Mouse (Mus musculus) G1E-ER4 (cell line): ENCODE results near the gene Bex4. TPM values are rescaled to one million over a fixed set of nuclear protein-coding genes. Genes with fewer than 3 reads are reported as not detected.
"Not testable (repeated sequence)": the region's sequence is repeated elsewhere in the genome, so short reads cannot be mapped to it uniquely, and the experiment has no call there.

Experiments used
- GATA1 ChIP-seq: IDR thresholded peaks from one replicate; pipeline ENCODE4 v1.8.0; 2012; ENCODE audit warnings: low read length, inconsistent platforms
- polyA plus RNA-seq: library from polyadenylated mRNA; stranded (reverse); fragments of >175 nt; gene quantifications from 2 replicates; pipeline ENCODE4 v1.2.3, GENCODE M21; 2012

Gene Bex4
- not detected in 2 replicates for polyA plus RNA-seq

DNA sequence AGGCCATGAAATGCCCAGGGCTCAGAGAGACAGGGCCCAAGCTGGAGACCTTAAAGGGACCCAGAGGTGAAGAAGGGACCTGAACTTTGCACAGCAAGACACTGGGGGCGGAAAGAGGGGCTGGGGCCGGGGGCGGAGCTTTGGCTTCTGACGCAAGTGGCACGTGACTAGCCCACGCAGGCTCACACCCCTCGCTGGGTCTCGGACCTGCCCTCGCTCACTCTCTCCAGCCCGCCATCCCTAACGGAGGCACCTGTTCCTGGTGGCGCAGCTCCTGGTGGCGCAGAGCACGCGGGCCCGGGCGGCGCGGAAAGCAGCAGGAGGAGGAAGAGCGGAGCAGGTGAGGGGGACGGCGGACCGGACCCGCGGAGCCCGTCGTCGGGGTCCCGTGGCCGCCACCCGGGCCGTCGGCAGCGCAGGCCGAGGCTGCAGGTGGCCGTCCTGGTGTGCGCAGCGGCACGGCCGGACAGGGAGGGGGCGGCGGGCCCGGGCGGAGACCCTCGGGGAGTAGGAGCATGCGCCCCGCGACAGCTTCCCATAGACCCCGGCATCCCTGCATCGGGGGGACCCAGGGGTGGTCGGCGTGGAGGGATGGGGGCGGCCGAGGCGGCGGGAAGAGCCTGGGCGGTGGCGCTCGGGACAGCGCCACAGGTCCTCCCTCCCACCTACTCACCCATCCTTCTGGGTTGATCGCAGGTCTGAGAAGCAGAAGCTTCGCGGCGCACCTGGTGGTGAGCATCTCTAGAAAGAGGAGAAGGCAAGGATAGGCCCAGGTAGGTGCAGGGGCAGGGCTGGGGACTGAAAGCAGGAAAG lies at the start of gene Bex4:
Gene Bex4 (plus strand): TSS at position 170 of the 813 bp plus-strand sequence.
- TF ChIP-seq GATA1 = not testable (repeated sequence)

GRCm38 (mm10) chrX:136092497-136093279 lies 46.1 kb upstream of the Bex4 start:
- TF ChIP-seq GATA1 = no peak

DNA sequence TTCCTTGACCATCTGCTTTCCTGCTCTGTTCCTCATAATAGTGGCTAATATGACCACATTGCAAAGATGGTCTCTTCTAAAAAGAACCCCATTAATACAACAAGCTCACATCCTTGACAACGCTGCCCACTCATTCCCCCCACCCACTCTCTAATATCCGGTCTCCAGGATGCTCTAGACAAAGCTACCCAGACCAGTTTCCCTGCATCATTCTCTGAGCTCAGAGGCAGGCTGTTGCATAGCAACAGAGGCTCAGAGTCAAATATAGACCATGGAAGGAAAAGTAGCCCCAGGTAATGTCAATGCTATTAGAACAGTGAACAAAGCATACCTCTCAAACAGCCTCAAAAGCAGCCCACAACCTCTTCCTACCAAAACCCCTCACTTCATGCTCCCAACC lies 44.4 kb upstream of the Bex4 start:
- no peak for TF ChIP-seq GATA1

DNA sequence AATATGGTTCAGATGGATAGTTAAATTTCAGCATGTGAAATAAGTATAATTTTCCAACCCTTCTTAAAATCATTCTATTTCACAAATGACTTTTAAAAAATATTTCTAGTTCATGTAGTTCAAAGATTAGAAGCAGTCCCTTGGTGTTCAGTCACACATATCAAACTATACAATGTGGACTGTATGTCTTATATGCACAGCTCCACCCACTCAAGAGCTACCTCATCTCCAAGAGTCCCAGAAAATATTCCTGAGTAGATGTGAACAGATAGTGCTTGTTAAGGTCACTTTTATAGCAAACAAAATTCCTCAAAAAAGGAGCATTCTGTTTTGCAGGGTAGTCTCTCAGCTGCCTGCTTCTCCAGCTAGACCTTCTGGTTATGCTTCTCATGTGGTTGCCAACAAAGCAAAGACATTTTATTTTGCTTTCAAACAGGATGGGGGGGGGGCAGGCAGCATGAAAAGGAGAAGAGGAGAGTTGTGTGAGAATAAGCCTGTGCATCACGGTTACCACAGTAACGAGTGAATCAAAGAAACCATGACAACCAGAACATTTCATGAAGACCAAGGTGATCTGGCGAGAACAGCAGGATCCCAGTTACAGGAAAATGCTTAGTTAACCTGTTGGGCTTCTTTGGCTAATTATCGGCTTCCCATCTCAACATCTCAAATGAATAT lies 34.6 kb upstream of the Bex4 start:
- TF ChIP-seq GATA1 = no peak

DNA sequence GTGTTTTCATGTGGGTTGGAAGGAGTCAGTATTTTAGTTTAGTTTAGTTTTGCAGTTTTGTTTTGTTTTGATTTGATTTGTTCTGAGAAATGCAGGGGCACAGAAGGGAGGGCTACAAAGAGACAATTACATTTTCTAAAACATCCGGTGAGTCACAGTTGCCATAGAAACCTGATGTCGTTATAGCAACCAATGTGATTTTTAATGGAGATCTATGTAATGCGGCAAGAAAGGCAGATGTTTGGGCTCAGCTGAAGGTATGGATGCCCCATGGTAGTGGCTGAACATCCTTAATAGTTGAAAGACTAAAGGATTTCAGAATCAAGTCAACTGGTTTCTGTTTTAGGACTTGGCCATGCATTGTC lies 34.1 kb upstream of the Bex4 start:
- TF ChIP-seq GATA1 = no peak

GRCm38 (mm10) chrX:136107942-136108341 lies 30.9 kb upstream of the Bex4 start:
- TF ChIP-seq GATA1 = no peak

DNA sequence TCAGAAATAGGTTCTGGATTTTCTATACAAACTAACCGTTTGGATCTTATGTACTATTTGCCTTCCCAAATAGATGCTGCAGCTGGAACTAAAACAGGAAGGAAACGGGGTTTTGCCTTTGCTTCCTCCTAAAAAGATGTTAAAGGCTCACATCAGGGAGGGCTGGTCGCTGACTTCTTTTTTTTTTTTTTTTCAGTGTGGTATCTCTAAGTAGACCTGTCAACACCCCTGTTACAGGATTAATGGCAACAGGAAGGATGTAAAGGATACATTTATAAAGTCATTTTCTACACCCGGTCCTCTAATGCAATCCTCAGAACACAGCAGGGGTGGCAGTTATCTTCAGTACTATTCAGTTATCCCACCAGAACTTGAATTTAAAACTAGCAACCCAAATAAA lies 23.8 kb upstream of the Bex4 start:
- no peak for TF ChIP-seq GATA1

DNA sequence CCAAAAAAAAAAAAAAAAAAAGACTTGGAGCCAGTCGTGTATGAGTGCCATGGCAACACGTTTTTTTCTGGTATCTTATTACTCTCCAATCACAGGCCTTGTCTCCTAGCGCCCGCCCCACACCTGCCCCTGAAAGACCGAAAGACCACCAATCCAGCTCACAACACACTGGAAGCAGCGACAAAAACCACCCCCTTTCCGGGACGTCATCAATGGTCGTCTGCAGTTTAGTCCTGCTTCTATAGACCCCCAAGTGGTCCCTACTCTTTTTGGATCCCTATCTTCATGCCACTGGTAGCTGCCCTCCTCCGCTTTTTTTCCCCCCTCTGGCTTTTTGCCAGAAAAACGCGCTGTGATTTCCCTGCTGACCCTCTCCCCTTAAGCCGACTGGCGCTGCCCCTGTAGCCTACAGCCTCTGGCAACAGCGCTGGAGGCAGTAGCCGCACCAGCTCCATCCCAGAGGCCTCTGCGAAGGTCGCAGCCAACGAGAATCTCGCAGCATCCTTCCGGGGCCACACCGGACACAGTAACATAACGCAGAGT lies 23.3 kb upstream of the Bex4 start:
- TF ChIP-seq GATA1 = no peak

- TF ChIP-seq GATA1 = no peak
These were observed 11.6 kb upstream of the Bex4 start for GRCm38 (mm10) chrX:136127038-136127743.

- no peak for TF ChIP-seq GATA1
These were observed 11.1 kb upstream of the Bex4 start for GRCm38 (mm10) chrX:136127744-136128064.

- TF ChIP-seq GATA1 = peak; percentile 39
These were observed 3.2 kb upstream of the Bex4 start for GRCm38 (mm10) chrX:136135559-136135958.

GRCm38 (mm10) chrX:136141385-136141784 lies 2.6 kb downstream of the Bex4 start:
- no peak for TF ChIP-seq GATA1

- TF ChIP-seq GATA1 = no peak
These were observed 4.9 kb downstream of the Bex4 start for GRCm38 (mm10) chrX:136143711-136144110.

DNA sequence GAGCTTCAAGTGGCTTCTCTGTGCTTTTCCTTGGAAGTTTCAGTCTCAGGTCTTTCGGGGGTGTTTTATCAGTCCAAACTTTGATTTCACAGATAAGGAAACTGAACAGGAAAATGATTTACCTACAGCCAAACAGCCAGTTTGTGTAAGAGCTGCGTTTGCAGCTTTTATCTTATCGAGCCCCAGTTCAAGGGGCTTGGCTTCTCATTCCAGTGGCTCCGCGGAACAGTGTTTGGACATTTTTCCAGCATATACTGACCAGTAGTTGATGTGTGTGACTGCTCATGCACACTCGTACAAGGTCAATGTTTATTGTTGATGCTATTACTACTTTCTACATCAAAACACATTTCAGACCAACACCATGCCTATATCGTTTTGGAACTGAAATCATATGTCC lies 5.4 kb downstream of the Bex4 start:
- TF ChIP-seq GATA1 = no peak

DNA sequence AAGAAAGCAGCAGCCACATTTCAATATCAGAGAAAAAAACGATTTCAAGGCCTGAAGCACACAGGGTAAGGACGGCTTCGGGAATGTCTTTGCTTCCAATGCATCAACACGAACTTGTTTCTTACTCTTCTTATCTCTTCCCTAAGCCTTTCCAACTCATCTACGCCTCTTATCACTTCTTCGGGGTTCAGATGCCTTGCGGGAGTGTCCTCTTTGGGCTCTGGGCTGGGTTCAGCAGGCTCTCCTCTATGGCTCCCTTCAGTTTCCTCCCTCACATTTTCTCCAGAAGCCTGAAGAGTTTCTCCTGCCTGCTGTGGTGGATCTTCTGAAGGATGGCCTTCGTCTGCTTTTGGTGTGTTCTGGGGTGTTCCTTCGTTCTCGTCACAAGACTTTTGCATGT lies 31.8 kb downstream of the Bex4 start:
- TF ChIP-seq GATA1 = no peak
